Mouse (Mus musculus) lung, embryonic 16.5 days (tissue): Measurements from ENCODE around the gene Rpl19. TPM values are rescaled to one million over a fixed set of nuclear protein-coding genes. Genes with fewer than 3 reads are reported as not detected.

Source experiments
- ATAC-seq: fragments of 200-750 bp; cut with Nextera tagmentation; 2 replicates; pipeline ENCODE4 v1.8.0; 2017; ENCODE audit warnings: low read depth, mild to moderate bottlenecking, moderate library complexity
- H3K27ac ChIP-seq: fragments of 300-500 bp; sonication (generic); 2 replicates; pipeline ENCODE4 v1.5.1; 2014; ENCODE audit warnings: mild to moderate bottlenecking, control low read depth, low read length
- H3K27me3 ChIP-seq: fragments of 300-500 bp; sonication (generic); 2 replicates; pipeline ENCODE4 v1.6.1; 2014; ENCODE audit warnings: low read depth, low read length, mixed read lengths; ENCODE audit not compliant: control insufficient read depth, insufficient read depth
- H3K36me3 ChIP-seq: fragments of 300-500 bp; sonication (generic); 2 replicates; pipeline ENCODE4 v1.6.1; 2014; ENCODE audit warnings: low read length; ENCODE audit not compliant: control insufficient read depth, insufficient read depth
- H3K4me1 ChIP-seq: fragments of 300-500 bp; sonication (generic); replicated peaks from 2 replicates; pipeline ENCODE4 v1.6.1; 2014; ENCODE audit warnings: low read length, mixed read lengths; ENCODE audit not compliant: control insufficient read depth, insufficient read depth
- H3K4me2 ChIP-seq: fragments of 300-500 bp; sonication (generic); 2 replicates; pipeline ENCODE4 v1.6.1; 2014; ENCODE audit warnings: low read depth, low read length, control low read depth
- H3K4me3 ChIP-seq: fragments of 300-500 bp; sonication (generic); 2 replicates; pipeline ENCODE4 v1.5.1; 2014; ENCODE audit warnings: mild to moderate bottlenecking, low read length, control low read depth
- H3K9ac ChIP-seq: fragments of 300-500 bp; sonication (generic); 2 replicates; pipeline ENCODE4 v1.6.1; 2014; ENCODE audit warnings: low read length, control low read depth
- H3K9me3 ChIP-seq: fragments of 300-500 bp; sonication (generic); 2 replicates; pipeline ENCODE4 v1.6.1; 2016; ENCODE audit warnings: low read length; ENCODE audit not compliant: control insufficient read depth
- WGBS: fragments of 180-500 bp; shearing (Covaris S2); extraction: QIAGEN DNeasy Blood & Tissue Kit; methylation state at CpG from one replicate; pipeline ENCODE4 v1.1.7; 2014; 5-methylcytosine and 5-hydroxymethylcytosine counted together
- polyA plus RNA-seq: library from polyadenylated mRNA; unstranded; fragments of >200 nt; fragmentation: Nextera tagmentation; extraction: Ambion mirVana; gene quantifications from 2 replicates; pipeline ENCODE4 v1.2.1, GENCODE M21; 2015

The Rpl19 gene
- polyA plus RNA-seq, 1 experiment from 2014 or later, result 999 TPM

DNA sequence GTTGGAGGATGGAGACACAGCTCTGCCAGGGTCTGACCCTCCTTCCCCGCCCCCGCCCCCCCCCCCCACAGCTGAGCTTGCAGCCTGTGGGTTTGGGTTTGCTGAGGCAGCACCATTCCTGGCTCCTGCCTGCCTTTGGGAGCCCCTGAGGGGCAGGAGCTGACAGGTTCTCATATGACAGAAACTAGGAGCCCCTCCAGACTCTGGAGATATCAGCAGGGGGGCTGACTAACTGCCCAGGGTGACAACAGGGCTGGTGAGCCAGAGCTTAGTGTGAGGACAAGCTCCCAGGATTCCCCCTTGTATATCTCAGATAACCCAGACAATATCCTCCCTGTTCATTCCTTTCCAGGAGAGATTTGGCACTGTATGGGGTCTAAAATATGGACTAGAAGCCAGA is 24.4 kb downstream of the Rpl19 start:
- Histone ChIP-seq H3K36me3 (no peaks in the 10 kb centered on the region), H3K4me2 (no peak overlapping the region), H3K9me3 (no peaks in the 10 kb centered on the region), H3K27me3 (peaks cover 44% of the 10 kb centered on the region), H3K27ac (no peak overlapping the region), H3K4me3 (no peak overlapping the region), H3K4me1 (peaks cover 11% of the 10 kb centered on the region), H3K9ac (no peak overlapping the region)
- ATAC-seq, result no peak
- 10% methylated on average over 2 of the region's 2 CpGs for WGBS

DNA sequence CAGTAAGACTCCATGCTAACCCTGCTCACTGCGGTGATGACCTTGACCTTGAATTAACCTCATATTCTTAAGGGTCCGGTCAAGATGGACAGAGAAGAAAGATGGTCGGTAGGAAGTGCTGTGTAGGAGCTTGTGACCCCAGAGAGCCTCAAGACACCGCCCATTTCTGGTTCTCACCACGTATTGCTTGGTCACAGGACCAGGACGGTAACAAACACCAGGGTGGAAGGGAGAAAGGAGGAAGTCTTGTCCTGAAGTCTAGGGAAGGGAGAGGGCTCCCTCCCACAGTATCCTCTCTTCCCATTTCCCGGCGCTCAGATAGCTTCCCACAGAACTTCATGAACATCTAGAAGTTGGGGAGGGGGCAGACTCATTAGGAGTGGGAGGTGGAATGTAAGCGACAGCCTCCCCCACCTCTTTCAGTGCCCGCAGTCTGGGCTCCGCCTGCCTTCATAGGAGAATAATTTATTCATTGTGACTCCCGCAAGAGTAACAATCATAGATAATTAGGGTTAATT is 25.2 kb downstream of the Rpl19 start:
- Histone ChIP-seq H3K9me3 (no peaks in the 10 kb centered on the region), H3K27me3 (peaks cover 44% of the 10 kb centered on the region), H3K27ac (no peak overlapping the region), H3K4me1 (peaks cover 11% of the 10 kb centered on the region), H3K9ac (no peak overlapping the region), H3K4me2 (peak overlapping the region; percentile 70; the same call in 1 of the 2 replicates), H3K36me3 (no peaks in the 10 kb centered on the region), H3K4me3 (peak overlapping the region; percentile 39)
- WGBS, result 7% methylated on average over 12 of the region's 12 CpGs
- no peak for ATAC-seq

DNA sequence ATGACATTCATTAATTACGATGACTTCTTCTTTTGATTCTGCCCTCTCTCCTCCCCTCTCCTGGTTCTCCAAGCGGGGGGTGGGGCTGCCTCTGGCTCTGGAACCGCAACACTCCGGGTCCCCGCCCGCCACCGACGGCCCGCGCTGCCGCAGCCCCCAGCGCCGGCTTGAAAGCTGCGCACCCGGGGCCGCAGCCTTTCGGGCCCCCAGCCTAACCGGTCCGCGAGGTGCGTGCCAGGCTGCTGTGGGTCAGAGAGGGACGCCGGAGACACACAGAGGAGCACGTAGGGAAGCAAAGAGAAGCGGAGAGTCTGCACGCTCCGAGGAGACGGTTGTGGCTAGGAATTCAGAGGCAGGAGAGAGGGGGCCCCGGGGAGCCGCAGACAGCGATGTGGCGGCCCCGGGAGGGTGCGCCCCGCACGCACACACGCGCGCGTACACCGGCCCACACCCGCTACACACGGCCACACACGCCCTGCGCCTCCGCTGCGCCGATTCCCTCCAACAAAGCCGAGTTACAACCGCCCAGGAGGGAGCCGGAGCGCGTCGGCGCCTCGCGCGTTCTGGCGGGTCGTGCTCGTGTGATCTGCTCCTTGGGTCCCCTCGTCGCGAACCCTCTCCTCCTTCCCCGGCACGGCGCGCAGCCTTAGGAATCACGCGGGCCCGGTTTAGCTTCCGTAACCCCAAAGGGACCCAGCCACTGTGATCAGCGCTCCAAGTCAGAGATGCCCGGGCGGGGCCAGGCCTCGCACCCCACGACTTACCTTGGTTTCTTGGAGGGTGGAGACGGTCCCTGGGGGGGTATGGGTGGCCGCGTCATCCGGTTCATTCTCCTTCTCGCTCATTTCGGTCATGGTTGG is 25.8 kb downstream of the Rpl19 start:
- H3K27me3 ChIP-seq, result peaks cover 44% of the 10 kb centered on the region
- no peaks in the 10 kb centered on the region for H3K36me3 ChIP-seq
- under 1% methylated on average over 72 of the region's 83 CpGs for WGBS
- H3K4me2 ChIP-seq, result peak overlapping the region; percentile 70
- peaks cover 11% of the 10 kb centered on the region for H3K4me1 ChIP-seq
- H3K27ac ChIP-seq, result no peak overlapping the region
- peak overlapping the region; percentile 39 for H3K4me3 ChIP-seq
- ATAC-seq, result peak; percentile 12; the same call in 1 of the 2 replicates
- no peaks in the 10 kb centered on the region for H3K9me3 ChIP-seq
- peak overlapping the region; percentile 12; the same call in 1 of the 2 replicates for H3K9ac ChIP-seq

DNA sequence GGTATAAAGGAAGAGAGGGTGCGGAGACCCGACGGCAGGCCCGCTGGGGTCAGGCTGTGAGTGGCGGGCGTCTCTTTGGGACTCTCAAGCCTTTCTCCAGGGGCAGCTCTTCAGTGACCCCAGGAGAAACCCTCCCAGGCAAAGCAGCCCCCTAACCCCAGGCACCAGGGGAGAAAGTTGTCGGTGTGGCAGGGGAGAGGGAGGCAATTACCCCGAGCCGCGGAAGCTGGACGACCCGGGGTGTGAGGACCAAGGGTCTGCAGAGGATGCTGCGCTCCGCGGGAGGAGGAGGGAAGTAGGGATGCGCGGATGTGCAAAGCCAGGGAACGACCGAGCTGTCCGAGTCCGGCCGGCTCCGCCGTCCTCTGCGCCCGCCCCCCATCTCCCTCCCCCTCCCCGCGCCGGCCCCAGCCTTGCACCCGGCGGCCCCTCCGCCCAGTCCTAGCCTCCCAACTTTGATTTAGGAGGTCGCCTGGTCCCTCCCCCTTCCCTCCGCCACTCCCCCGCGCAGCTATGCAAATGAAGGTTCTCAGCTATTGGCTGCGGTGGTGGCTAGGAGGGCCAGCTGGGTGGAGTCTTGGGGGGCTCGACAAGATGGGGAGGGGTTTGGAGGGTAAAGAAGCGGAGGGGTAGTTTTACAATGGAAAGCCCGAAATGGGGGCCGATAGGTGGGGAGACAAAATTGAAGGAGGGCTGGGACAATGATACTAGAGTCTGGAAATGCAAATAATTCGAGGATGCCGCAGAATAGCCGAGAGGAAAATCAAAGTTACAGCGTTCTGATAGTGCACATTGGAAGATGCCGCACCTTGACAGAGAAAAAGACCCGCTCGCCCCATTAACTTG is 26.7 kb downstream of the Rpl19 start, which contains the start of gene Stac2:
Gene Stac2, minus strand, starts transcription at position 474 of the 846 bp plus-strand sequence.
- Histone ChIP-seq H3K27me3 (peaks cover 44% of the 10 kb centered on the region), H3K4me2 (peak within 1 kb of the TSS; percentile 70), H3K9me3 (no peaks in the 10 kb centered on the region), H3K27ac (no peak within 1 kb of the TSS), H3K36me3 (no peaks in the 10 kb centered on the region), H3K4me3 (peak within 1 kb of the TSS; percentile 39), H3K9ac (peak within 1 kb of the TSS; percentile 12; the same call in 1 of the 2 replicates), H3K4me1 (peaks cover 11% of the 10 kb centered on the region)
- peak; percentile 92 for ATAC-seq
- WGBS, result 1% methylated on average over 46 of the region's 48 CpGs

DNA sequence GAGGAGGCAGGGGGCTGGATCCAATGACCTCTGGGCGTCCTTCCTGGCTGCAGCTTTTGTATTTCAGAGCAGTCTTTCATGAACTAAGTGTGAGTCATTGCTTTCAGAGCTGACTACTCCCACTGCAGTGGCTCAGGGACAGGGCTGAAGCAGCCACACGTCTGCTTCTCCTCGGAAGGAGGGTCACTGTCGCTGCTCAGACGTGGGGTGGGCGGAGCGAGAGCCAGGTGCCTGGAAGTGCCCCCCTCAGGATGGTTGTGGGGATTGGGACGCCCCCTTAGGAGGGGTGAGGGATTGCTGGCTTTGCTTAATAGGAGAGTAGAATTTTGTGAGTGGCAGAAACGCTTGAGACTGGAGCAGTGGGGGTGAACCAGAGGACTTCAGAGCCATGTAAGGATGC is 31.0 kb downstream of the Rpl19 start:
- no peaks in the 10 kb centered on the region for H3K36me3 ChIP-seq
- peaks cover 7% of the 10 kb centered on the region for H3K4me1 ChIP-seq
- H3K27me3 ChIP-seq, result peaks cover 18% of the 10 kb centered on the region
- H3K27ac ChIP-seq, result no peak overlapping the region
- H3K4me2 ChIP-seq, result no peak overlapping the region
- ATAC-seq, result no peak
- H3K9ac ChIP-seq, result no peak overlapping the region
- WGBS, result 18% methylated on average over 9 of the region's 9 CpGs
- no peaks in the 10 kb centered on the region for H3K9me3 ChIP-seq
- H3K4me3 ChIP-seq, result no peak overlapping the region

DNA sequence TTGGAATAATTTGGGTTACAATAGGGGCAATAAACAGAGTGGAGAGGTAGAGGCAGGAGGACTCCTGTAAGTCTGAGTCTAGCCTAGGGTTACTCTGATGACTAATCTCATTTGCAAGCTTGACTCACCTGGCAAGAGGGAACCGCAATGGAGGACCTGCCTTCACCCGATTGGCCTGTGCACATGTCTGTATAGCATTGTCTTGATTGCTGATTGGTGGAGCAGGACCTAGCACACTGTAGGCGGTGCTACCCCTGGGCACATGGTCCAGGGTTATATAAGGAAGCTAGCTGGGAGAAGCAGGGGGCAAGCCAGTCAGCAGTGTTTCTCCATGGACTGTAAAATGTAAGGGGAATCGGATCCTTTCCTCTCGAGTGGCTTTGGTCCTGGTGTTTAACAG is 31.5 kb downstream of the Rpl19 start:
- Histone ChIP-seq H3K9ac (no peak overlapping the region), H3K27ac (no peak overlapping the region), H3K27me3 (peaks cover 12% of the 10 kb centered on the region), H3K4me3 (no peak overlapping the region), H3K4me1 (peaks cover 3% of the 10 kb centered on the region; the same call in 1 of the 2 replicates), H3K4me2 (no peak overlapping the region), H3K9me3 (no peaks in the 10 kb centered on the region), H3K36me3 (no peaks in the 10 kb centered on the region)
- ATAC-seq, result no peak
- 84% methylated on average over 5 of the region's 5 CpGs for WGBS

DNA sequence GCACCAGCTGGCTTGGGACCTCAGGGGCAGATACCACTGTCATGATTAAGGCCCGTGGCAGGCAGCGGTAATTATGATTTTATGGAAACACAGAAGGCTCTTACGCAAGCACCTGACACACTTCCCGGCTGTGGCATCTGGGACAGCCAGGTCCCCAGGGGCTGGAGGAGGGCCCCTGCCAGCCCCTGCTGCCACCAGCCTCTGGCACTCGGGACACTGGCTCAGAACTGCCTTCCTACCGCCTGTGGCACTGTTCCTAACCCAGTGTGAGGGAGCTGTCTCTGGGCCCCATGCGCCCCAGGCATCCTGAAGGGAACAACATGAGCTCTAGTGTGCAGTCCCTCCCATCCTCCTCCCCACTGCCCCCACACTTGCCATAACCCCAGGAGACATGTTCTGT is 33.2 kb downstream of the Rpl19 start:
- no peaks in the 10 kb centered on the region for H3K36me3 ChIP-seq
- H3K27ac ChIP-seq, result no peak overlapping the region
- no peaks in the 10 kb centered on the region; the same call in 1 of the 2 replicates for H3K27me3 ChIP-seq
- 55% methylated on average over 7 of the region's 7 CpGs for WGBS
- H3K4me2 ChIP-seq, result no peak overlapping the region
- H3K4me3 ChIP-seq, result no peak overlapping the region
- no peak overlapping the region for H3K9ac ChIP-seq
- no peaks in the 10 kb centered on the region for H3K9me3 ChIP-seq
- ATAC-seq, result no peak
- no peaks in the 10 kb centered on the region for H3K4me1 ChIP-seq

DNA sequence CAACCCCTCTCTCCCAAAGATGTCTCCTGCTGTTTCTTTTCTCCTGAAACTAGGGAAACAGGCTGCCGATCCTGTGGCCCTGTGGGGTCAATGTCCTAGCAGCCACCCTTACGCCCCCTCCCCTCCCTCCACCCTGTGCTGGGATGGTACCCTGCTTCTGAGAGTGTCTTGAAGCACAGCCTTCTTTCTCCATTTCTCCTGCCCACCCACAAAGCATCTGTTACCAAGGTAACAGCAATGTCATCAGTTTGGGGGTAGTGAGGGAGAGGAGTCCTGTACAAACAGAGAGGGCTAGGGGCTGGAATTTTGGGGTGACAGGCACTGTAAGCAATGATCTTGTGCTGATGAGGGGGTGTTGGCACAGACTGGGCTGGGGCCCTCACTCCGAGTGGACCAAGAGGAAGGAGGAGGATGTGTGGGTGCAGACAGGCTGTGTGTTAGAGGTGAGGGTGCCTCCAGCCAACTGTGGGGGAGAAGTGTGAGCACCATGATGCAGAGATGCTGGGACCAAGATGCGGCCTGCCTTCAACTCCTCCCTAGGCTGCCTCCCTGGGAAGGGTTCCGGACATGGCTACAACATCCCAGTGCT is 33.7 kb downstream of the Rpl19 start:
- Histone ChIP-seq H3K36me3 (no peaks in the 10 kb centered on the region), H3K27ac (no peak overlapping the region), H3K27me3 (no peaks in the 10 kb centered on the region; the same call in 1 of the 2 replicates), H3K4me1 (no peaks in the 10 kb centered on the region), H3K9ac (no peak overlapping the region), H3K4me2 (no peak overlapping the region), H3K9me3 (no peaks in the 10 kb centered on the region), H3K4me3 (no peak overlapping the region)
- WGBS, result 74% methylated on average over 5 of the region's 5 CpGs
- ATAC-seq, result no peak
